Mouse (Mus musculus): Measurements from ENCODE around the gene Eme1. TPM values are rescaled to one million over a fixed set of nuclear protein-coding genes. Genes with fewer than 3 reads are reported as not detected.

Eme1 gene
- total RNA-seq (2014; rRNA removed) (3.8 TPM in 2 replicates), polyA plus RNA-seq (2015; fragmentation: Nextera tagmentation; extraction: Ambion mirVana) (1.9 and 2.4 TPM in 2 replicates)

GRCm38 (mm10) chr11:94653663-94654436 is at the start of gene Eme1, which contains the start of gene Mrpl27:
Gene Eme1 (minus strand): TSS chr11:94653964.
Gene Mrpl27 (plus strand): TSS chr11:94653767.
- Histone ChIP-seq H3K36me3 (ENCODE audit: insufficient read depth, low read length) (no peaks in the 10 kb centered on the region), H3K4me3 (ENCODE audit: low read length) (peak within 1 kb of the TSS; percentile 53), H3K4me1 (ENCODE audit: insufficient read depth, low read length) (peaks cover 5% of the 10 kb centered on the region), H3K27me3 (ENCODE audit: insufficient read depth, low read length) (no peaks in the 10 kb centered on the region), H3K4me2 (ENCODE audit: low read depth, low read length) (peak within 1 kb of the TSS; percentile 79), H3K9me3 (ENCODE audit: low read length) (no peaks in the 10 kb centered on the region), H3K9ac (replicated peaks; ENCODE audit: low read length) (peak within 1 kb of the TSS; percentile 56), H3K27ac (peak within 1 kb of the TSS; percentile 86)
- DNase-seq (ENCODE audit: low spot score) (peak; percentile 89), ATAC-seq (peak; percentile 95)
- TF ChIP-seq CTCF (IDR thresholded peaks at IDR 0.05; ENCODE audit: low read depth), result no peak
- 1% methylated on average over 32 of the region's 32 CpGs for WGBS

- no peak for ATAC-seq
- H3K9ac ChIP-seq (replicated peaks; ENCODE audit: low read length), result no peak overlapping the region
- TF ChIP-seq CTCF (IDR thresholded peaks at IDR 0.05; ENCODE audit: low read depth), result no peak
Observed at GRCm38 (mm10) chr11:94702216-94702610, 48.4 kb upstream of the Eme1 start.

GRCm38 (mm10) chr11:94701401-94702215 is 47.8 kb upstream of the Eme1 start:
- ATAC-seq (no peak), DNase-seq (ENCODE audit: low spot score) (peak; percentile 26)
- peak overlapping the region; percentile 33 for H3K4me2 ChIP-seq (ENCODE audit: low read depth, low read length)
- 46% methylated on average over 27 of the region's 27 CpGs for WGBS
- 0 out of 2 replicates have a peak, but pooled peaks cover 5% of the 10 kb centered on the region for H3K4me1 ChIP-seq (ENCODE audit: insufficient read depth, low read length)
- no peak overlapping the region for H3K9ac ChIP-seq (replicated peaks; ENCODE audit: low read length)
- H3K36me3 ChIP-seq (ENCODE audit: insufficient read depth, low read length), result no peaks in the 10 kb centered on the region
- H3K27me3 ChIP-seq (ENCODE audit: insufficient read depth, low read length), result no peaks in the 10 kb centered on the region
- peak overlapping the region; percentile 2; the same call in 1 of the 2 replicates for H3K4me3 ChIP-seq (ENCODE audit: low read length)
- H3K9me3 ChIP-seq (ENCODE audit: low read length), result no peaks in the 10 kb centered on the region
- peak overlapping the region; percentile 26; the same call in 1 of the 2 replicates for H3K27ac ChIP-seq
- TF ChIP-seq CTCF (IDR thresholded peaks at IDR 0.05; ENCODE audit: low read depth), result no peak

More at GRCm38 (mm10) chr11:94702216-94702610, 48.4 kb upstream of the Eme1 start:
- H3K36me3 ChIP-seq (ENCODE audit: insufficient read depth, low read length), result no peaks in the 10 kb centered on the region
- peak overlapping the region; percentile 26; the same call in 1 of the 2 replicates for H3K27ac ChIP-seq
- H3K4me1 ChIP-seq (ENCODE audit: insufficient read depth, low read length), result 0 out of 2 replicates have a peak, but pooled peaks cover 5% of the 10 kb centered on the region
- no peaks in the 10 kb centered on the region for H3K9me3 ChIP-seq (ENCODE audit: low read length)
- no peaks in the 10 kb centered on the region for H3K27me3 ChIP-seq (ENCODE audit: insufficient read depth, low read length)
- H3K4me3 ChIP-seq (ENCODE audit: low read length), result no peak overlapping the region
- DNase-seq (ENCODE audit: low spot score), result no peak
- WGBS, result 39% methylated on average over 3 of the region's 3 CpGs
- peak overlapping the region; percentile 33 for H3K4me2 ChIP-seq (ENCODE audit: low read depth, low read length)

GRCm38 (mm10) chr11:94699399-94699798 is 45.6 kb upstream of the Eme1 start:
- no peaks in the 10 kb centered on the region for H3K9me3 ChIP-seq (ENCODE audit: low read length)
- no peak overlapping the region for H3K4me2 ChIP-seq (ENCODE audit: low read depth, low read length)
- DNase-seq (ENCODE audit: low spot score), result no peak
- H3K27me3 ChIP-seq (ENCODE audit: insufficient read depth, low read length), result no peaks in the 10 kb centered on the region
- ATAC-seq, result no peak
- no peak overlapping the region for H3K9ac ChIP-seq (replicated peaks; ENCODE audit: low read length)
- H3K27ac ChIP-seq, result no peak overlapping the region
- no peaks in the 10 kb centered on the region for H3K36me3 ChIP-seq (ENCODE audit: insufficient read depth, low read length)
- 97% methylated on average over 3 of the region's 3 CpGs for WGBS
- H3K4me1 ChIP-seq (ENCODE audit: insufficient read depth, low read length), result 0 out of 2 replicates have a peak, but pooled peaks cover 5% of the 10 kb centered on the region
- no peak for TF ChIP-seq CTCF (IDR thresholded peaks at IDR 0.05; ENCODE audit: low read depth)
- H3K4me3 ChIP-seq (ENCODE audit: low read length), result no peak overlapping the region

- no peak for TF ChIP-seq CTCF (IDR thresholded peaks at IDR 0.05; ENCODE audit: low read depth)
- H3K27ac ChIP-seq, result no peak overlapping the region
- no peaks in the 10 kb centered on the region for H3K9me3 ChIP-seq (ENCODE audit: low read length)
- no peaks in the 10 kb centered on the region for H3K27me3 ChIP-seq (ENCODE audit: insufficient read depth, low read length)
- H3K4me2 ChIP-seq (ENCODE audit: low read depth, low read length), result no peak overlapping the region
- H3K4me1 ChIP-seq (ENCODE audit: insufficient read depth, low read length), result 0 out of 2 replicates have a peak, but pooled peaks cover 5% of the 10 kb centered on the region
- H3K9ac ChIP-seq (replicated peaks; ENCODE audit: low read length), result no peak overlapping the region
- no peaks in the 10 kb centered on the region for H3K36me3 ChIP-seq (ENCODE audit: insufficient read depth, low read length)
- DNase-seq (ENCODE audit: low spot score) (no peak), ATAC-seq (no peak)
- WGBS, result 50% methylated on average over 13 of the region's 13 CpGs
- no peak overlapping the region for H3K4me3 ChIP-seq (ENCODE audit: low read length)
Observed at GRCm38 (mm10) chr11:94697703-94698464, 44.1 kb upstream of the Eme1 start.

- Histone ChIP-seq H3K4me1 (ENCODE audit: insufficient read depth, low read length) (0 out of 2 replicates have a peak, but pooled peaks cover 5% of the 10 kb centered on the region), H3K4me2 (ENCODE audit: low read depth, low read length) (no peak overlapping the region), H3K9ac (replicated peaks; ENCODE audit: low read length) (no peak overlapping the region), H3K9me3 (ENCODE audit: low read length) (no peaks in the 10 kb centered on the region), H3K27ac (no peak overlapping the region), H3K4me3 (ENCODE audit: low read length) (no peak overlapping the region), H3K27me3 (ENCODE audit: insufficient read depth, low read length) (no peaks in the 10 kb centered on the region), H3K36me3 (ENCODE audit: insufficient read depth, low read length) (no peaks in the 10 kb centered on the region)
- DNase-seq (ENCODE audit: low spot score), result no peak
- 91% methylated on average over 2 of the region's 2 CpGs for WGBS
- no peak for ATAC-seq
- peak; percentile 26 for TF ChIP-seq CTCF (IDR thresholded peaks at IDR 0.05; ENCODE audit: low read depth)
Observed at GRCm38 (mm10) chr11:94697140-94697539, 43.4 kb upstream of the Eme1 start.

Measured in hindbrain, postnatal 0 days (tissue).